Mouse (Mus musculus): Measurements from ENCODE around the gene Myo1d. TPM values are rescaled to one million over a fixed set of nuclear protein-coding genes. Genes with fewer than 3 reads are reported as not detected.

The Myo1d gene
- total and polyA plus RNA-seq, 2 experiments from 2014 or later: 1.8 to 2.5 TPM

GRCm38 (mm10) chr11:80490831-80491230 lies 289.0 kb downstream of the Myo1d start:
- 80% methylated on average over 10 of the region's 10 CpGs for whole genome bisulfite sequencing
- Histone ChIP-seq H3K4me1 (ENCODE audit: insufficient read depth, low read length) (peaks cover 9% of the 10 kb centered on the region; the same call in 1 of the 2 replicates), H3K9me3 (ENCODE audit: low read length) (no peaks in the 10 kb centered on the region), H3K27me3 (ENCODE audit: insufficient read depth, low read length) (no peaks in the 10 kb centered on the region), H3K9ac (replicated peaks; ENCODE audit: low read length, poor library complexity, severe bottlenecking) (no peak overlapping the region), H3K36me3 (ENCODE audit: insufficient read depth, low read length) (no peaks in the 10 kb centered on the region), H3K4me3 (ENCODE audit: low read depth, low read length) (no peak overlapping the region), H3K4me2 (ENCODE audit: low read depth, low read length, poor library complexity, severe bottlenecking) (no peak overlapping the region), H3K27ac (ENCODE audit: low read depth, low read length) (no peak overlapping the region)
- TF ChIP-seq CTCF (IDR thresholded peaks at IDR 0.05): no peak
- ATAC-seq (ENCODE audit: low FRiP score): no peak
- DNase-seq (ENCODE audit: low spot score): no peak

- no peak overlapping the region for H3K27ac ChIP-seq (ENCODE audit: low read depth, low read length)
- H3K9ac ChIP-seq (replicated peaks; ENCODE audit: low read length, poor library complexity, severe bottlenecking): 0 out of 2 replicates have a peak overlapping the region, but pooled peaks have one; percentile 24
- no peaks in the 10 kb centered on the region for H3K36me3 ChIP-seq (ENCODE audit: insufficient read depth, low read length)
- H3K4me3 ChIP-seq (ENCODE audit: low read depth, low read length): no peak overlapping the region
- DNase-seq (ENCODE audit: low spot score) (no peak), ATAC-seq (ENCODE audit: low FRiP score) (no peak)
- no peaks in the 10 kb centered on the region for H3K9me3 ChIP-seq (ENCODE audit: low read length)
- H3K4me1 ChIP-seq (ENCODE audit: insufficient read depth, low read length): peaks cover 18% of the 10 kb centered on the region
- no peak overlapping the region for H3K4me2 ChIP-seq (ENCODE audit: low read depth, low read length, poor library complexity, severe bottlenecking)
- TF ChIP-seq CTCF (IDR thresholded peaks at IDR 0.05): no peak
- no peaks in the 10 kb centered on the region for H3K27me3 ChIP-seq (ENCODE audit: insufficient read depth, low read length)
- 53% methylated on average over 5 of the region's 5 CpGs for WGBS
Observed at GRCm38 (mm10) chr11:80489882-80490196, 290.0 kb downstream of the Myo1d start.

GRCm38 (mm10) chr11:80489172-80489881 lies 290.5 kb downstream of the Myo1d start:
- Histone ChIP-seq H3K36me3 (ENCODE audit: insufficient read depth, low read length) (no peaks in the 10 kb centered on the region), H3K27me3 (ENCODE audit: insufficient read depth, low read length) (no peaks in the 10 kb centered on the region), H3K27ac (ENCODE audit: low read depth, low read length) (0 out of 2 replicates have a peak overlapping the region, but pooled peaks have one; percentile 9), H3K9ac (replicated peaks; ENCODE audit: low read length, poor library complexity, severe bottlenecking) (peak overlapping the region; percentile 24; the same call in 1 of the 2 replicates), H3K4me1 (ENCODE audit: insufficient read depth, low read length) (peaks cover 23% of the 10 kb centered on the region), H3K4me3 (ENCODE audit: low read depth, low read length) (no peak overlapping the region), H3K4me2 (ENCODE audit: low read depth, low read length, poor library complexity, severe bottlenecking) (no peak overlapping the region), H3K9me3 (ENCODE audit: low read length) (no peaks in the 10 kb centered on the region)
- no peak for TF ChIP-seq CTCF (IDR thresholded peaks at IDR 0.05)
- DNase-seq (ENCODE audit: low spot score) (no peak), ATAC-seq (ENCODE audit: low FRiP score) (no peak)
- 41% methylated on average over 12 of the region's 12 CpGs for WGBS

GRCm38 (mm10) chr11:80487904-80488587 lies 291.8 kb downstream of the Myo1d start:
- H3K9ac ChIP-seq (replicated peaks; ENCODE audit: low read length, poor library complexity, severe bottlenecking): no peak overlapping the region
- H3K27ac ChIP-seq (ENCODE audit: low read depth, low read length): no peak overlapping the region
- no peak for DNase-seq (ENCODE audit: low spot score)
- no peak for TF ChIP-seq CTCF (IDR thresholded peaks at IDR 0.05)
- no peak overlapping the region for H3K4me2 ChIP-seq (ENCODE audit: low read depth, low read length, poor library complexity, severe bottlenecking)
- no peaks in the 10 kb centered on the region for H3K27me3 ChIP-seq (ENCODE audit: insufficient read depth, low read length)
- H3K4me3 ChIP-seq (ENCODE audit: low read depth, low read length): no peak overlapping the region
- WGBS: 59% methylated on average over 15 of the region's 15 CpGs
- ATAC-seq (ENCODE audit: low FRiP score): no peak
- no peaks in the 10 kb centered on the region for H3K36me3 ChIP-seq (ENCODE audit: insufficient read depth, low read length)
- no peaks in the 10 kb centered on the region for H3K9me3 ChIP-seq (ENCODE audit: low read length)
- H3K4me1 ChIP-seq (ENCODE audit: insufficient read depth, low read length): peaks cover 34% of the 10 kb centered on the region

GRCm38 (mm10) chr11:80485622-80486206 lies 294.1 kb downstream of the Myo1d start:
- H3K9ac ChIP-seq (replicated peaks; ENCODE audit: low read length, poor library complexity, severe bottlenecking): no peak overlapping the region
- H3K4me3 ChIP-seq (ENCODE audit: low read depth, low read length): no peak overlapping the region
- WGBS: 63% methylated on average over 10 of the region's 10 CpGs
- peaks cover 47% of the 10 kb centered on the region for H3K4me1 ChIP-seq (ENCODE audit: insufficient read depth, low read length)
- H3K36me3 ChIP-seq (ENCODE audit: insufficient read depth, low read length): no peaks in the 10 kb centered on the region
- no peaks in the 10 kb centered on the region for H3K27me3 ChIP-seq (ENCODE audit: insufficient read depth, low read length)
- ATAC-seq (ENCODE audit: low FRiP score) (no peak), DNase-seq (ENCODE audit: low spot score) (no peak)
- no peak overlapping the region for H3K4me2 ChIP-seq (ENCODE audit: low read depth, low read length, poor library complexity, severe bottlenecking)
- H3K9me3 ChIP-seq (ENCODE audit: low read length): no peaks in the 10 kb centered on the region
- peak overlapping the region; percentile 78 for H3K27ac ChIP-seq (ENCODE audit: low read depth, low read length)
- TF ChIP-seq CTCF (IDR thresholded peaks at IDR 0.05): no peak

GRCm38 (mm10) chr11:80485120-80485551 lies 294.7 kb downstream of the Myo1d start:
- Histone ChIP-seq H3K36me3 (ENCODE audit: insufficient read depth, low read length) (no peaks in the 10 kb centered on the region), H3K4me1 (ENCODE audit: insufficient read depth, low read length) (peaks cover 47% of the 10 kb centered on the region), H3K4me3 (ENCODE audit: low read depth, low read length) (no peak overlapping the region), H3K27ac (ENCODE audit: low read depth, low read length) (peak overlapping the region; percentile 78), H3K27me3 (ENCODE audit: insufficient read depth, low read length) (no peaks in the 10 kb centered on the region), H3K4me2 (ENCODE audit: low read depth, low read length, poor library complexity, severe bottlenecking) (0 out of 2 replicates have a peak overlapping the region, but pooled peaks have one; percentile 91), H3K9ac (replicated peaks; ENCODE audit: low read length, poor library complexity, severe bottlenecking) (no peak overlapping the region), H3K9me3 (ENCODE audit: low read length) (no peaks in the 10 kb centered on the region)
- ATAC-seq (ENCODE audit: low FRiP score) (no peak), DNase-seq (ENCODE audit: low spot score) (no peak)
- TF ChIP-seq CTCF (IDR thresholded peaks at IDR 0.05): no peak
- 73% methylated on average over 9 of the region's 9 CpGs for WGBS

Data from midbrain, postnatal 0 days (tissue).